Mouse (Mus musculus) heart, adult 2 months (tissue): ENCODE results near the gene 2210011C24Rik. TPM values are rescaled to one million over a fixed set of nuclear protein-coding genes. Genes with fewer than 3 reads are reported as not detected.

Experiments used
- DNase-seq, 2 experiments: peaks; one replicate each; pipeline ENCODE4 v3.0.0; 2021
- H3K27ac ChIP-seq: fragments of 200-600 bp; 2 replicates; pipeline ENCODE4 v1.8.1; 2022
- H3K27me3 ChIP-seq: fragments of 200-500 bp; 2 replicates; pipeline ENCODE4 v1.6.1; 2012; ENCODE audit warnings: mild to moderate bottlenecking, low read length, inconsistent platforms, mixed read lengths; ENCODE audit not compliant: control insufficient read depth, insufficient read depth
- H3K36me3 ChIP-seq: fragments of 200-500 bp; 2 replicates; pipeline ENCODE4 v1.6.1; 2012; ENCODE audit warnings: low read length, inconsistent platforms; ENCODE audit not compliant: control insufficient read depth, insufficient read depth
- H3K4me1 ChIP-seq: fragments of 200-500 bp; 2 replicates; pipeline ENCODE4 v1.6.1; 2011; ENCODE audit warnings: low read length; ENCODE audit not compliant: control insufficient read depth, insufficient read depth
- H3K4me3 ChIP-seq: fragments of 200-600 bp; 2 replicates; pipeline ENCODE4 v1.8.1; 2022
- H3K79me2 ChIP-seq: fragments of 200-500 bp; replicated peaks from 2 replicates; pipeline ENCODE4 v1.6.1; 2012; ENCODE audit warnings: mild to moderate bottlenecking, inconsistent platforms, low read length, moderate library complexity, mixed read lengths; ENCODE audit not compliant: control insufficient read depth, insufficient read depth
- H3K9ac ChIP-seq: fragments of 200-500 bp; 2 replicates; pipeline ENCODE4 v1.6.1; 2012; ENCODE audit warnings: low read depth, mild to moderate bottlenecking, control low read depth, inconsistent platforms, low read length, mixed read lengths
- CTCF ChIP-seq: fragments of 200-600 bp; IDR thresholded peaks from 2 replicates; pipeline ENCODE4 v1.8.1; 2022; ENCODE audit warnings: antibody characterized with exemption, mild to moderate bottlenecking, moderate library complexity
- EP300 ChIP-seq: fragments of 200-500 bp; IDR thresholded peaks from 2 replicates; pipeline ENCODE4 v1.6.1; 2011; ENCODE audit warnings: low read depth, low read length, control low read depth; ENCODE audit not compliant: insufficient read depth
- POLR2A ChIP-seq: fragments of 200-500 bp; IDR thresholded peaks from 2 replicates; pipeline ENCODE4 v1.6.1; 2011; ENCODE audit warnings: mild to moderate bottlenecking, low read depth, low read length, control low read depth; ENCODE audit not compliant: insufficient read depth
- WGBS: fragments of 180-500 bp; shearing (Covaris S2); methylation state at CpG from one replicate; pipeline ENCODE4 v1.1.7; 2018; 5-methylcytosine and 5-hydroxymethylcytosine counted together
- intact Hi-C: fragments of 180-260 bp; cut with DNase I; formaldehyde crosslinking; loops from one replicate; pipeline ENCODE4 v1.15.1; 2025
- polyA plus RNA-seq: library from polyadenylated mRNA; depleted of rRNA; stranded (reverse); fragments of >200 nt; gene quantifications from 2 replicates; pipeline ENCODE4 v1.2.3, GENCODE M21; 2012
- total RNA-seq, 2 experiments: library from RNA; stranded (reverse); gene quantifications; 2 replicates each; pipeline ENCODE4 v1.2.3; 2021

The 2210011C24Rik gene
- total and polyA plus RNA-seq, 3 experiments = 1.2 to 3.7 (median 2.2) TPM

DNA sequence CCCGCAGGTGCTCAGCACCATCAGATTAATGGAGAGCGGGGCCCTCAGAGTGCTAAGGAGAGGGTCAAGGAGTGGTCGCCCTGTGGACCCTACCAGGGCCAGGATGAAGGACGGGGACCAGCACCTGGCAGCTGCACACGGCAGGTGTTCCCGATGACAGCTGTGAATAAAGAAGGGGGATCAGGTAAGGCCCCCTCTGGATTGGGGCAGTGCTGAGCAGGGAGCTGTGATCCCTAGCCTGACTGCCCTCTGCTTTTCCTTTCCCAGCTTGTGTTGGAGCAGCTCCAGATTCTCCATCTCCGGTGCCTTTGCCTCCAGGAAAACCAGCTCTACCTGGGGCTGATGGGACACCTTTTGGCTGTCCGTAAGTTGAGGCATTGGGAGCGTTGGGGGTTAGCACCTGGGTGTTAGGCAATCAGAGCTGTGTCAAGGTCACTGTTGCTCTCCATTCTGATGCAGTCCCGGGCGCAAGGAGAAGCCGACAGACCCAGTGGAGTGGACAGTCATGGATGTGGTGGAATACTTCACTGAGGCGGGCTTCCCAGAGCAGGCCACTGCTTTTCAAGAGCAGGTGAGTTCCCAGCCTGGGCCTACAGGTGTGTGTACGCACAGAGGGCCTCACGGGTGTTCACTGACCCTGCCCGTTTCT is 12.8 kb downstream of the 2210011C24Rik start:
- H3K4me3 ChIP-seq = peak overlapping the region; percentile 59; the same call in 1 of the 2 replicates
- H3K79me2 ChIP-seq = no peaks in the 10 kb centered on the region
- no peak overlapping the region for H3K9ac ChIP-seq
- no peaks in the 10 kb centered on the region for H3K36me3 ChIP-seq
- WGBS = 75% methylated on average over 16 of the region's 16 CpGs
- intact Hi-C loops = loop anchor here (2.0 to 5.0 kb wide), 2 partner anchors 44 to 257 kb away; partner anchors contain the start of genes Adgre5, Asf1b and Gm10644
- no peak overlapping the region; the same call in 1 of the 2 replicates for H3K27ac ChIP-seq
- H3K27me3 ChIP-seq = no peaks in the 10 kb centered on the region
- TF ChIP-seq EP300 = no peak
- TF ChIP-seq CTCF = no peak
- TF ChIP-seq POLR2A = no peak
- no peak for DNase-seq
- peaks cover 5% of the 10 kb centered on the region for H3K4me1 ChIP-seq

DNA sequence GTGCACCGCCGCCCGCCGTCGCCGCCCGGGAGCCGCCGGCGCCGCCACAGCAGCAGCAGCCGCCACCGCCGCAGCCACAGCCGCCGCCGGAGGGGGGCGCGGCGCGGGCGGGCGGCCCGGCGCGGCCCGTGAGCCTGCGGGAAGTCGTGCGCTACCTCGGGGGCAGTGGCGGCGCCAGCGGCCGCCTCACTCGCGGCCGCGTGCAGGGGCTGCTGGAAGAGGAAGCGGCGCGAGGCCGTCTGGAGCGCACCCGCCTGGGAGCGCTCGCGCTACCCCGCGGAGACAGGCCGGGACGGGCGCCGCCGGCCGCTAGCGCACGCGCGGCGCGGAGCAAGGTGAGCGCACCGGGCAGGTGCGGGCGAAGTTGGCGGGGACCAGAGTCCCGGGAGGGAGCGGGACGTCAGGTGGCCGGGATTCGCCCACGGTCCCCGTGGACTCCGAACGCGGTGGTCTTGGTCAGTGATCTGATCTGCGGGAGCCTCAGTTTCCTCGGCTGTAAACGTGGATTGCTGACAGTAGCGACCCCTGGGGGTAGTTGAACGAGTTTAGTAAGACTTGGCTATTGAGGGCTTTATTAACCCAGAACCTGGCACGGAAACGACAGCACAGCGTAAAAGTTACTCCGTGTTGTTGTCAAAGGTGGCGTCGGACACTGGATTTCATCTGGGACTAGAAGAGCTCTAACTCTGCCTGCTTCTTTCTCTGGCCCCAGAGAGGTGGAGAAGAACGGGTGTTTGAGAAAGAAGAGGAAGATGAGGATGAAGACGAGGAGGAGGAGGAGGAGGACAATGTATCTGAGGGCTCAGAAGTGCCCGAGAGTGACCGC is 13.5 kb downstream of the 2210011C24Rik start:
- peak; percentile 70 to 77 for DNase-seq
- TF ChIP-seq EP300 (0 out of 2 replicates have a peak, but pooled peaks have one; percentile 10), CTCF (peak; percentile 64), POLR2A (no peak)
- H3K27me3 ChIP-seq = no peaks in the 10 kb centered on the region
- peaks cover 3% of the 10 kb centered on the region for H3K4me1 ChIP-seq
- intact Hi-C loops = loop anchor here (2.0 to 5.0 kb wide), 2 partner anchors 44 to 256 kb away; partner anchors contain the start of genes Adgre5, Asf1b and Gm10644
- WGBS = 19% methylated on average over 91 of the region's 92 CpGs
- H3K27ac ChIP-seq = peak overlapping the region; percentile 72
- peak overlapping the region; percentile 59 for H3K4me3 ChIP-seq
- H3K9ac ChIP-seq = peak overlapping the region; percentile 91
- H3K36me3 ChIP-seq = no peaks in the 10 kb centered on the region
- H3K79me2 ChIP-seq = no peaks in the 10 kb centered on the region

DNA sequence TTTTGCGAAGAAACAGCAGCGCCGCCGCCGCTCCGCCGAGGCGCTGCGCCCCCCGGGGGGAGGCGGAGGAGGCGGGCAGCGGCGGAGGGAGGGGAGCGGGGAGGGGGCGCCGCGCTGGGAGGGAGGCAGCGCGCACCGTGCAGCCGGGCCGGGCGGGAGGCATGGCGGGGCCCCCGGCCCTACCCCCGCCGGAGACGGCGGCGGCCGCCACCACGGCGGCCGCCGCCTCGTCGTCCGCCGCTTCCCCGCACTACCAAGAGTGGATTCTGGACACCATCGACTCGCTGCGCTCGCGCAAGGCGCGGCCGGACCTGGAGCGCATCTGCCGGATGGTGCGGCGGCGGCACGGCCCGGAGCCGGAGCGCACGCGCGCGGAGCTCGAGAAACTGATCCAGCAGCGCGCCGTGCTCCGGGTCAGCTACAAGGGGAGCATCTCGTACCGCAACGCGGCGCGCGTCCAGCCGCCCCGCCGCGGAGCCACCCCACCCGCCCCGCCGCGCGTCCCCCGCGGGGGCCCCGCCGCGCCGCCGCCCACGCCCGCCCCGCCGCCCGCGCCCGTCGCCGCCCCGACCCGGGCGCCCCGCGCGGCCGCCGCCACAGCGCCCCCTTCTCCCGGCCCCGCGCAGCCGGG is 14.3 kb downstream of the 2210011C24Rik start, which contains the start of gene Samd1:
Gene Samd1 (plus strand): TSS at position 162 of the 631 bp plus-strand sequence.
- Histone ChIP-seq H3K27me3 (no peaks in the 10 kb centered on the region), H3K36me3 (no peaks in the 10 kb centered on the region), H3K27ac (peak within 1 kb of the TSS; percentile 98), H3K79me2 (no peaks in the 10 kb centered on the region), H3K9ac (peak within 1 kb of the TSS; percentile 91), H3K4me1 (peaks cover 3% of the 10 kb centered on the region), H3K4me3 (peak within 1 kb of the TSS; percentile 80)
- TF ChIP-seq EP300 (no peak), CTCF (no peak), POLR2A (no peak)
- intact Hi-C loops = loop anchor here (2.0 to 5.0 kb wide), 3 partner anchors 23 to 255 kb away; partner anchors contain the start of genes Adgre5, Asf1b and Gm10644
- WGBS = 14% methylated on average over 110 of the region's 112 CpGs
- peak; percentile 65 to 76 for DNase-seq

DNA sequence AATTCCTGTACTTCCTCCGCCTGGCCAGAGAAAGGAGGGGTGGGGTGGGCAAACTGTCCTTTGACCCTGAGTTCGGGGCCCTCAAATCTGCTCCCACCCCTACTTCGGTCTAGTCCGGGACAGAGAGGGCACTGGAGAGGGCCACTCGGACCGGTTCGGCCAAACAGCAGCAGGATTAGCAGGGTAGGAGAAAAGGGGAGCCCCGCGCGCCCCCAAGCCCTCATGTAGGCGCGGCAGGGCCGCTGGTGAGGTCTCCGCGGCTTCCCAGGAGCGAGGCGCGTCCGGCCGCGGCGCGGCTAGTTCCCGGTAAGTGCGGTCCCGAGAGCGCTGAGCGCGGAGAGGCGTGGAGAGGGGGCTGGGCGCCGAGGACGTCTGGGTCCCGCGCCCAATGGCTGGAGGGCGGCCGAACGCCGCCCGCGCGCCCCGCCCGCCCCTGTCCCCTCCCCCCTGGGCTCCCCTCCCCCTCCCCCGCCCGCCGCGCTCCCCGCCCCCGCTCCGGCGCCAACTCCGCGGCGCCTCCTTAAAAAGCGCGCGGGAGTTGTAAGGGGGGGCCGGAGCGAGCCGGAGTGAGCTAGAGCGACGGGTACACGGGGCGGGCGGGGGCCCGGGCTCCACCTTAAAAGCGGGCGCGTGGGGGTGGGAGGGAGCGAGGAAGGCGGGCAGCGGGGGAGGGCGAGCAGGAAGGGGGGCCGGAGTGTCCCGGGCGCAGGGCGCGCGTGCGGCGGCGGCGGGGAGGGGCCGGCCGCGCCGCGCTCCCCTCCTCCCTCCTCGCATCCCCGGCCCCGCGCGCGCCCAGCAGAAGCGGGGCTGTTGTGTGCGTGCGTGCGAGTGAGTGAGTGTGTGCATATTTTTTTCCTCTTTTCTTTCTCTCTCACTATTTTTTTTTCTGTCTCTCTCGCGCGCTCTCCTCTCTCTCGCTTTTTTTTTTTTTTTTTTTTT is 15.1 kb downstream of the 2210011C24Rik start:
- Histone ChIP-seq H3K4me1 (peaks cover 3% of the 10 kb centered on the region), H3K27ac (peak overlapping the region; percentile 98), H3K9ac (peak overlapping the region; percentile 88), H3K36me3 (no peaks in the 10 kb centered on the region), H3K4me3 (peak overlapping the region; percentile 80), H3K27me3 (no peaks in the 10 kb centered on the region), H3K79me2 (no peaks in the 10 kb centered on the region)
- TF ChIP-seq POLR2A = peak; percentile 76
- TF ChIP-seq CTCF = no peak
- peak; percentile 37; the same call in 1 of the 2 replicates for TF ChIP-seq EP300
- intact Hi-C loops = loop anchor here (2.0 to 5.0 kb wide), 2 partner anchors 22 to 255 kb away; partner anchors contain the start of gene Adgre5
- DNase-seq = peak; percentile 93 to 94
- WGBS = under 1% methylated on average over 47 of the region's 103 CpGs
